Mouse (Mus musculus): ENCODE data around the gene Copg1.
"Not testable (repeated sequence)": the region's sequence is repeated elsewhere in the genome, so short reads cannot be mapped to it uniquely, and the experiment has no call there.

Gene Copg1

DNA sequence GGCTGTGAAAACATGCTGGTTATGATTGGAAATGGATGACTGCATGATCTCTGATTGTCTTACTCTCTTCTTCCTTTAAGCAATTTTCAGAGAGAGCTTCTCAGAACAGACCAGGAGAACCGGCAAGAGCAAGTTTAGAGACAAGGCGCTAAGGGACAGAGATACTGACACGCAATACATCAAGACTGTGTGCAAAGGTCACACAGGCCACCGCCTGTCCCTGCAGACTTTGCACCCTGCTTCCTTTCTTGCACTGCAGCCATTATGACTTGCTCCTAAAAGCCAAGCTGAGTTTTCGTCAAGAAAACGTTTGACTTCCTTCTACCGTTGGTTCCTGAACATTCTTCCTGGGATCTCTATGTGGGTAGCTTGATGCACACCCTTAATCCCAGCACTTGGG, 12.1 kb upstream of the Copg1 start:
- DNase-seq (ENCODE audit: low spot score), result no peak

DNA sequence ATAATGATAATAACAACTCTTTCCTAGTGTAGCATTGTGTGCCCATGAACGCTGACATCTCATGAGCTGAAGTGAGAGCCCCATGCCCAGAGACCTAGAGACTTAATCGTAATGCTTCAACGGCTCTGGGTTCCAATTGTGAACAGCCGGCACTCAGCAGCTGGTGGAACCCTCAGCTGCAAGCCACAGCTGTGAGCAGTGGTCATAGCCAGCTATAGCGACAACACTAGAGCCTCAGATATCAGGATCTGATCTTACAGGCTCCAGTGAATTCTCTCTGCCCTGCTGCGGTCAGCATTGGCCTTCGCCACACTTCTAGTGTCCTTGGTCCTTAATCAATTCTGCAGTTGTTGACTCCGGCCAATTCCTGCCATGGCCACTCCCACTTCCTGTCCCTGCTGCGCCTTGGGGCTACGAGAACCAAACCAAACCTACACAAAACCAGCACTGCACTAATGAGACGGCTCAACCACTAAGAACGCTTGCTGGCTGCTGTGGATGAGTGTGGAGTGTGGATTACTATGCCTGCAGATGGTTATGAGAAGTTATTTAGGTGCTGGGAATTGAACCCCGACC, 11.5 kb upstream of the Copg1 start:
- peak; percentile 36 for DNase-seq (ENCODE audit: low spot score)

DNA sequence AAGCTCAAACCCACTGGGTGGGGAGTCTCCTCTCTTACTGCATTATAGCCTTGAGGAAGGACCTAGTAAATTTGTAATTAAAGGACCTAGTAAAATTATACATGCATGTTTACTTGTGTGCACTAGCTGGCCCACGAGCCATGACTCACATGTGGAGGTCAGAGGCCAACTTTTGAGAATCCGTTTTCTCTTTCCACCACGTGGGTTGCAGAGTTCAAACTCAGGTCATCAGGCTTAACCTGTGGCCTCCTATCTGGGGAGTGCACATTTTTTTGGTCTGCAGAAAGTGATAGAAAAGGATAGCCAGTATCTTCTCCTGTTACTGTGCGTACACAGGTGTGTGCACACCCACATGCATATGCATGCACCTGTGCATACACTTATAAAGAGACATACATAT, 8.6 kb upstream of the Copg1 start:
- DNase-seq (ENCODE audit: low spot score), result no peak

DNA sequence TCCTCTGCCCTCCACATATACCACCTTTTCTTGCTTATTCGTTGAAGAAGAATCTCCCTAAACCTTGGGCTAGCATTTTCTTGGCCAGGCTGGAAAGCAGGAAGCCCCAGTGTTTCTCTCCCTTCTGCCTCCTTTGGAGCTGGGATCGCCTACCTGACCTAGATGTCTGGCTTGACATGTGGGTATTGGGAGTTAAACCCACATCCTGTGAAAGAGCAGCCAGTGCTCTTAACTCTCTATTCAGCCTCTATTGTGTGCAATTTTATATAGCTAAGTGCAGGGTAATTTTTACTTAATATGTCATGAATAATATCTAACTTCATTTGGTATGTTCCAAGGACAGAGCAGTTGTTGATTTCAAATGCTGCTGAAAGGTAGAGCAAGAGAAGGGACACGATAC, 8.0 kb upstream of the Copg1 start:
- DNase-seq (ENCODE audit: low spot score), result no peak

DNA sequence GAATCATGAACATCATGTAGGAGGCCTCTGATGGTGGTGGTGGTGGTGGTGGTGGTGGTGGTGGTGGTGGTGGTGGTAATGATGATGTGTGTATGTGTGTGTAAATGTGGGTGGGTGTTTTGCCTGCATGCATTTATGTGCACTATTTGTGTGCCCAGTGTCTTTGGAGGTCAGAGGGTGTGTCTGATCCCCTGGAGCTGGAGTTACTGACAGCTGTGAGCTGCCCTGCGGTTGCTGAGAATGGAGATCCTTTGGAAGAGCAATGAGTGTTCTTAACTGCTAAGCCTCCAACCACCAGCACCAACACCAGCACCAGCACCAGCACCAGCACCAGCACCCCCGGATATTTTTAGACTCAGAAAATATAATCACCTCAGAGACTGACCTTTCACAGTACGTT, 5.4 kb upstream of the Copg1 start:
- no peak for DNase-seq (ENCODE audit: low spot score)

DNA sequence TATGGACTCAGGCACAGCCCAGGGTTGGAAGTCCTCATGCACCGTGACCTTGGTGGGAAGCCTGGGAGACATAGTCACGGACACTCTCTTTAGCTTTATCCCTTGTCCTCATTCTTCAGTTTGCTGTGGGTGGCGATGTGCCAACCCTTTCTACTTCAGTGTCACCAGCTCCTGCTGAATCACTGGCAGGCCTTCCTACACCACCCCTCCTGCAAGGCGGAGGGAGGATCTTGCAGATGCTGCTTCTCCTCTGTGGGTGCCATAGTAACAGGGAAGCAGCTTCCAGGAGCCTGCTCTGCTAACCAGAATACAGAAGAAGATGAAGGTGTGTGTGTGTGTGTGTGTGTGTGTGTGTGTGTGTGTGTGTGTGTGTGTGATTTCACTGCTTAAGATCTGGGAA, 4.8 kb upstream of the Copg1 start:
- no peak for DNase-seq (ENCODE audit: low spot score)

DNA sequence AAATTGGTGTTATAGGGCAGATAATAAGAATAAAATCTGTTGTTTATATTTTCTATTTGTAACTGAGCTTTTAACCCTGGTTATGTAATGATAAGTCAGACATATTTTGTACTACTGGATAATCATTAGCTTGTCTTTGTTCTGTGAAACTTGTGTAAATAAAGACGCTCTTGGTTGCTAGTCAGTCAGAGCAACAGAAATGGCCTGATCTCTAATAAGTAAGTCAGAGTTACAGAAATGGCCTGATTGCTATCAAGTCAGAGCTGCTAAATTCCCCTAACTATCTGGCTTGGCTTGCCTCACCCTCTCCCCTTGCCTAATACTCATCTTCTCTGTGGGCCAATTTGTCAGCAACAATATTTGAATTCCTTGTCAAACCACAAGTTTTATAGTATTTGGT, 893 bp upstream of the Copg1 start:
- no peak for DNase-seq (ENCODE audit: low spot score)

DNA sequence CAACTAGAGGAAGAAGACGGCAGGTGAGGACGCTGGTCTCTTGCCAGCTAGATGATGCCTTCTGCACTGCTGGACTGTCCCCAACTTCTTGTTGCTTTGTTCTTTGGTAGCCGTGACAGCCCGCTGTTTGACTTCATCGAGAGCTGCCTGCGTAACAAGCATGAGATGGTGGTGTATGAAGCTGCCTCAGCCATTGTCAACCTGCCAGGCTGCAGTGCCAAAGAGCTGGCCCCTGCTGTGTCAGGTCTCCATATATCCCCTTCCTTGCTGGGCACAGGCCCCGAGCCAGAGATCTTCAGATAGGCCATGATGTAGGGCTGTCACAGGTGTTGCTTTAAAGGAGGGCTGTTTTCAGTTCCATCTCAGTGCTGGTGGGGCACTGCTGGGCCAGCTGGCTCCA, 6.3 kb downstream of the Copg1 start:
- no peak for DNase-seq (ENCODE audit: low spot score)

DNA sequence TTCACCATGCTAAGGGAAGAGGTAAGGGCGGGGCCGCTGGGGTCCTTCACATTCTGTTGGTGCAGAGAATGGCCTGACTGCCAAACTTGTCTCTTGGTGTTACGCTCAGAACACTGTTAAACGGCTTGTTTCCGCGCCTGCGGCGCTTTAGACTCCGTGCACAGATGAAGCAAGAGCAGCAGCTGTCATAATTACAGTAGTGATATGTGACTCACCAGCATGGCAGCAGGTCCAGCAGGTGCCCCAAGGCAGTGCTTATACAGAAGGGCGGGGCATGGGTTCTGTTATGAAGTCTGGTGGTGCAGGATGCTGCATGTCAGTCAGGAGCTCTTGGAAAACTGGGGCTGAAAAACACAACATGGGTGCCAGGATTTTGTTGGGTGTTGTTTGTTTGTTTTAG, 10.4 kb downstream of the Copg1 start:
- no peak for DNase-seq (ENCODE audit: low spot score)

DNA sequence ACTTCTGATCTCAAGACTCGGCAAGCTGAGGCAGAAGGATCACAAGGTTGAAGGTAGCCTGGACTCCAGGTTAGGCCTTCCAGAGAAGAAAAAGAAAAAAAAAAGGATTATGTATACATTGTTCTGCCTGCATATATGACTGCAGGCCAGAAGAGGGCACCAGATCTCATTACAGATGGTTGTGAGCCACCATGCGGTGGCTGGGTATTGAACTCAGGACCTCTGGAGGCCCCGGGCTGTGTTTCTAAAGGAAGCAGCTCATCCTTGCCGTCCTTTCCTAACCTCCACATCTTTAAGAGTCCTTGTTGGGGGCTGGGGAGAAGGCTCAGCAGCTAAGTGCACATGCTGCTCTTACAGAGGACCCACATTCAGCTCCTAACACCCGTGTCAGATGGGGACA, 19.0 kb downstream of the Copg1 start:
- no peak for DNase-seq (ENCODE audit: low spot score)

DNA sequence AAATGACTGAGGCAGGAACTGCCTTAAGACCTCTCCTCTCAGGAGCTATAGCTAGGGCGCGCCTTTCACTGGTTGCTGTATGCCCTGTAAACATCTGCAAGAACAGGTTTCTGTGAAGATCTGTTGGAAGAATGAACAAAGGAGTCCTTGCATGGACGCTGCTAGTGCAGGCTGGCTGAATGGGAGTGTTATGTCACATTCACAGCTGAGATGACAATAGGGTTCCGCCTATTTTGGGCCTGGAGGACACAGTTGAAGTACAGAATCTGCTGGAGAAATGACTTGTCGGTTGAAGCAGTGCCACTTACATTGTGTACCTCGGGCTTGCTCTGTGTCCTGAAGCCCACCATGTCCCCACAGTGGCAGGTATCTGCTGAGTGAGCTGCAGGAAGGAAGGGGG, 21.6 kb downstream of the Copg1 start:
- no peak for DNase-seq (ENCODE audit: low spot score)

DNA sequence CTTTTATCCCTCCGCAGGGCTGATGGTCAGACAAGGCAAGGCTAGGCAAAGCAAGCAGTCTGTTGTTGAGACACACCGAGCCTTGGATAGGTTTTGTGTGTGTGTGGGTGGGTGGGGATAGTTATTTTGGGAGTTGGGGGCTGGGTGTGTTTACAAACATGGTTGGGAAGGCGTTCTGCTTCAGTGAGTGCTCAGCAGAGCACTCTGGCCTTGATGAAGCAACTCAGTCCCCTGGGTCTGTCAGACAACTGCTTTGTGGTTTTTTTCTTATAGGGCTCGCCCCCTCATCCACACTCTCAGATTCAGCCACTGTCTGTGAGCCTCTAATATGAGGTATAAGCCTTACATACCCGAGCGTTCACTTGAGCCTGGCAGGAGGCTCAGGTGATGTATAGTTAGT, 23.9 kb downstream of the Copg1 start:
- no peak for DNase-seq (ENCODE audit: low spot score)

DNA sequence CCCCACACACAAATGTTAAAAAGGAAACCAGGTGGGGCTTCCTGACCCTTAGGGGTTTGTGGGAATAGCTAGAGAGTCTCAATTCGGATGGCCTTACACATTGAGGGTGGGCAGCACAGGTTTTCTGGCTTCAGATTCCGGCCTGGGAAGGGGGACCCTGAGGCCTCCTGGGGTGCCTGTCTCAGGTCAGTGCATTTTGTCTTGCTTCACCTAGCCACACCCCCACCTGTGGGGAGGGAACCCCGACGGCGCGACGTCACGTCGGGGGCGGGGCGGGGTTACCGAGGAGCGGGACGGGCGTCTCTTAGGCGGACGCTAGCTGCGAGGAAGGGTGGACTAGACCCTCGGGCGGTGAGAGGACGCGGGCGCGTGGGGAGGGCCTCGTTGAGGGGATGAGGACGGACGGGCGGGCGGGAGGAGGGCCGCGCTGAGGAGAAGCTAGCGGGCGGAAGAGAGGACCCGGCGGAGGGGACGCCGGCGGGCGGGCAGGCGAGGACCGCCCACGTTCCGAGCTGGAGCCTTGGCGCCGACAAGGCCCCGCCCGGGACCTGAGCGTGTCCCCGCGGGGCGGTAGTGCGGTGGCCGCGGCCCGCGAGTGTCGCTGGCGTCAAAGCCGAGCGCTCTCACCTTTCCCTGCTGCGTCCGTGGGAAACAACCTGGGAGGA, 26.2 kb downstream of the Copg1 start, which contains the start of gene Hmces:
Gene Hmces, plus strand, starts transcription at position 275 of the 665 bp plus-strand sequence.
- DNase-seq (ENCODE audit: low spot score), result peak; percentile 76

DNA sequence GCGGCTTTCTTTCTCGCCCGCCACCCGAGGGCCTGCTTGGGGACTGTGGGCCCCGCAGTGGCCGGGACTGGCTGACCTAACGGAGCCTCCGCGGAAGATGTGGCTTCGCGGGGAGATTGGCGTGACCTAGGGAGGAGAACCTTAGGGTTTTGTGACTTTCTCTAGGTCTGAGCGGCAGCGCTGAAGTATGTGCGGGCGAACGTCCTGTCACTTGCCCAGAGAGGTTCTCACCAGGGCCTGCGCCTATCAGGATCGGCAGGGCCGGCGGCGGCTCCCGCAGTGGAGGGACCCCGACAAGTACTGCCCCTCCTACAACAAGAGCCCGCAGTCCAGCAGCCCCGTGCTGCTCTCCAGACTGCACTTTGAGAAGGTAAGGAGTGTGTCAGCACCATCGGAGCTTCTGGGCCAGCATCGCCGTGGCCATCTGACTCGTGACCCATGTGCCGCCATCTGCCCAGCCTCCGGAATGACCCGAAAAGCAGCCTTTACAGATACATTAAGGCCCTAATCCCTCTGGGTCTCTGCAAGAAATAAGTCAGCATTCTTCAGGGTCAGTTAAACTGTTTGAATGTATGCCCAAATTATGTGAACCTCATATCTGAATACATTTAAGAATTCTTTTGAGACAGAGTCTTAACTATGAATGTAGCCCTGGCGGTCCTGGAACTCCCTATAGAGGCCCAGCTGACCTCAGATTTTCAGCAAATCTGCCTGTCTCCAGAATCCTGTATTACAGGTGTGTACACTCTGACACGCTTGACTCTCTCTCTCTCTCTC, 26.9 kb downstream of the Copg1 start:
- peak; percentile 20 for DNase-seq (ENCODE audit: low spot score)

DNA sequence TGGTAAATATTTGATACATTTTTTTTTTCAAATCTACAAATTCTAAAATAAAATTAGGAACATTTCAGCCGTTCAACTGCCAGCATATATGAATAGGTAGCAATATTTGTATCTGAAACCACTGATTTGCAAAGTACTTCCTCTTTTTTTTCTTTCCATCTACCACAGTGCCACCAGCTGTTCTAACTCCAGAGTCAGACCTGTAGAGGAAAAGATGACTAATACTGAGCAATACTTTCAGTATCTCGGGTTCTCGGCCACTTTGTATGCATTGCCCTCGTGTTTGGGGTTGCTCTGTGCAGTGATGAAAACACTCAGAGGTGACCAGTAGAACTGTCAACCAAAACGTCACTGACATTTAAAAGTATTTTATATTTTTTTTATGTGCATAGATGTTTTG, 28.3 kb downstream of the Copg1 start:
- DNase-seq (ENCODE audit: low spot score), result peak; percentile 40

DNA sequence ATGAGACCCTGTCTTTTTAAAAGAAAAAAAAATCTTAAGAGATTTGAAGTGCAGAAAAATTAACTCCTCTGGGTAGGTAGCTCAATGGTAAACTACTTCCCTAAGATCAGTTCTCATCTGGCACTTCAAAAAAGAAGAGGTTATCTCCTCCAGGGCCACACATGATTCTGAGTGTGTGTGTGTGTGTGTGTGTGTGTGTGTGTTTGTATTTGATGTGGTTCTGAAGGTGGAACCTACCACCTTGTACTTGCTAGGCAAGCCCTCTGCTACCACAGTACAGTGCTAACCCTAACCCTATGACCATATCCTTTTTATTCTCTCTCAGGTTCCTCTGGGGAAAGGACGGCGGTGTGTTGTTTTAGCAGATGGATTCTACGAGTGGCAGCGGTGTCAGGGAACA, 33.6 kb downstream of the Copg1 start:
- no peak for DNase-seq (ENCODE audit: low spot score)

DNA sequence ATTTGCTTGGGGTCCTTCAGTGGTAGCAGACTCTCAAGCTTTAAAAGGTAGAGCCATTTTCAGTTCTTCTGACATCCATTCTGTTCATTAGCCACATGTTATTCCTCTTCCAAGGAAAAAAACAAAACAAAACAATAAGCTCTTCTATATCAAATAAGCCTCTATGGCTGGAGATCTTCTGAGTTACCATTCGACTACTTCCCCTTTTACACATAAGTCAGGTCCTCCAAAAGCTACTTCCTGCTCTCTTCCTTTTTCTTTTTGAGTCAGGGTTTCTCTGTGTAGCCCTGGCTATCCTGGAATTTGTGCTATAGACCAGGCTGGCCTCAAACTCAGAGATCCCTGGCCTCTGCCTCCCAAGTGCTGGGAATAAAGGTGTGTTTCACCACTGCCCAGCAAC, 36.0 kb downstream of the Copg1 start:
- no peak for DNase-seq (ENCODE audit: low spot score)

DNA sequence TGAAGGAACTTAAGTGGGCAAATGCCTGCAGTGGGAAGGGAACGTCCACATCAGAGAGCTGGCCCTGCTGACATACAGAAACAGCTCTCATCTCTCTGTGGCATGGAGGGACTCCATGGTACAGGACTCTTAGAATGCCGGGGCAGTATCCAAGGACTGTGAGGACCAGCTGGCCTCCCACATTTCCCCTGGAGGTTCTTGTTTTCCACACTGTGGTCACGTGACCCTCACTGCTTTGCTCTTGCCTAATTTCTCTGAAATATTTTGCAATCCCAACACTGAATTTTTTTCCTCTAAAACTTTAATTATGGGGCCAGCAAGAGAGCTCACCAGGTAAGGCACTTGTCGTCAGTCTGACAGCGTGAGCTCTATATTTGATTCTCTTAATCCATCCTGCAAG, 47.4 kb downstream of the Copg1 start:
- DNase-seq (ENCODE audit: low spot score), result peak; percentile 23

DNA sequence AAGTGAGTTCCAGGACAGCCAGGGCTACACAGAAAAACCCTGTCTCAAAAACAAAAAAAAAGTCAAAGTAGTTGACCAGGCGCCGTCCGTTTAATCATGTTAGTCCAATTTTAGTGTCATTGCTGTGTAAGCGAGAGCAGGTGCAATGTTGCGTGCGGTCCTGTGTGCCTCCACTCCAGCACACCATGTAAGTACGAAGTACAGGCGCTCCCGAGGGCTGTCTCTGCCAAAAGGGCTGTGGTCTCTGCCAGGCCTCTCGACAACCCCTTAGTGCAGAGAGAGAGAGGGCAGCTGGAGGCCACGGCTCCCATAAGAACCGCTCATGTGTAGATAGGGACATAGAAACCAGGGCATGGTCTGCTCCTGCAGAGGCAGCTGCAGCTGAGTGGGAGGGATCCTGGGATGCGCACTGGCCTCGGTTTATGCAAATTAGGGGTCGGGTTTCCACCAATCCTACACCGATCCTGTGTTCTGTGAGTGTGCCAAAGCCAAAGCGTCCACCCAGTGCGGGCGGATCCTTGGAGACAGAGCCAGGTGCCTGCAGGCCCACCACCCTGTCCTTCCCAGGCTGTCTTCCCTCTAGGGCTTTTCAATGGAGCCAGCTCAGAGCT, 49.7 kb downstream of the Copg1 start:
- DNase-seq (ENCODE audit: low spot score), result no peak

DNA sequence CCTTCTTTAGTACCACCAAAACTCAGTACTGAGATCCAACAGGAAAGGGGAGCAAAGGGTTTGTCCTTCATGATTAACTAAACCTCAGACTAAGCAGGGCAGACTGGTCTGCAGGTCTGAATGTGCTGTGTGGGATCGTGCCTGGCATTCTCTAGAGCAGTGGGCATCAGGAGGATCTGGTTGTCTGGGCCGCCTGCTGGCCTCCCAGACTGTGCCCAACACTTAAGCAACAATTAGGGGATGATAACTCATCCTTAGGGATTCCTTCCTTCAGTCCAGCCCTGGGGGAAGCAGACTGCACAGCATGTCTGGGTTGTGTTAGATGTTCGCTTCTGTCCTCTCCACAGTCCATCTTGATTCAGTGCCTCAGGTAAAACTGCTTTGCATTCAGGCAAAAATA, 51.3 kb downstream of the Copg1 start:
- no peak for DNase-seq (ENCODE audit: low spot score)

DNA sequence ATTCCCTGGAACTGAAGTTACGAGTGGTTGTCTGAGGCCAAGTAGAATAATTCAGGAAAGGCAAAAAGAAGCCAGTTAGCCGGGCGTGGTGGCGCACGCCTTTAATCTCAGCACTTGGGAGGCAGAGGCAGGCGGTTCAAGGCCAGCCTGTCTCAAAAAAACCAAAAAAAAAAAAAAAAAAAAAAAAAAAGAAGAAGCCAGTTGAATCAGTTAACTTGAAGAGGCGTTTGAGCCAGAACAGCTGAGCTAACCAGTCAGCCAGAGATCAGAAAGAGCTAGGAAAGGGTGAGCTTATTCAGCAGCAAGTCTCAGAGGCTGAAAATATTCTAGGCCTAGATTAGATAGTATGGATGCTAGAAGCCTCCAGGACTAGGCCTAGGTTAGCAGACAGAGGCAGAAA, 54.6 kb downstream of the Copg1 start:
- DNase-seq (ENCODE audit: low spot score), result no peak

DNA sequence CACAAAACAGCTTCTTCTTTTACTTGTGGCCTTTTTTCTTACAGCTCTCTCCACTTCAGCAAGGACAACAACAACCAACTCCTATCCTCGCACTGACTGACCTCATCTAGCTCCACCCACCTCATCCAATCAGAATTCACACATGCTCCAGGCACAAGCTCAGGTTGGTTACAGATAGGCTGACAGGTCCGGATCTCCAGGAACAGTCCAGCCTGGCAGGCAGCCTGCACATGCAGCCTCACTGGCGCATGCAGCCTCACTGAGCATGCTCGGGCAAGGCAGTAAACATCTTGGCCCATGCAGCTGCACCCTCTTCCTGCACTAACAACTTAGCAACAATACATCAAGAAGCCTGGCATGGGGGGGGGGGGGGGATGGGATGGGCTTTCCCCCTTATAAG, 74.8 kb downstream of the Copg1 start:
- DNase-seq (ENCODE audit: low spot score), result not testable (repeated sequence)

Data from lung, postnatal 25 days (tissue).